Mouse (Mus musculus) CD4-positive helper T cell, adult 2 months (primary cell): ENCODE measurements around the gene Ltbp3.

Experiments used
- DNase-seq: peaks from one replicate; pipeline ENCODE4 v3.0.0-alpha.2; 2012; ENCODE audit warnings: low read depth, missing footprints, low spot score

Gene Ltbp3

DNA sequence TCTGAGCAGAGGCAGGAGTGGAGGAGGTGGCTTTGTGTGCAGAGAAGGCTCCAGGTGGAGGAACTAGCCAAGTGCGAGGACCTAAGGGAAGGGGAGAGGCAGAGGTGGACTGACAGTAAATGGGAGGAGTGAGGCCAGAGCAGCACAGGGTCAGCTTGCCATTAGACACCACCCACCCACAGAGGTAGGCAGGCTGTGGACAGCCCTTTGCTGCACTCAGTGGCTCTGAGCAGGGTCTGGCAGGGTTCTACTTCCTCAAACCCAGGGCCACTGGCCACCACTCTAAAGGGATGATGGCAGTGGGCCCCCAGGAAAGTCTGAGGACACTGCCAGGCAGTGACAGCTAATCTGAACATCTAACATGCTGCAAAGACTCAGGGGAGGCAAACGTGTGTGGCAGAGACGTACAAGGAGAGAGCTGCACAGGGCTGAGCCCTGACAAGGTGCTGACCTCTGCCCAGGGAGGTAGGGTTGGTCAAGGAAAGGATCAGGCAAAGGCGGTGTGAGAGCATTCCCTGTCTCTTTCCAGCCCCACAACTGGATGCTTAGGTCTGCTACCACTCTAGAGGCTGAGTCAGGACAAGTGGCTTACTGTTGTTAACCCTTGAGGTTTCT, 16.7 kb upstream of the Ltbp3 start:
- DNase-seq, result no peak

GRCm38 (mm10) chr19:5724549-5724941, 16.2 kb upstream of the Ltbp3 start:
- DNase-seq, result peak; percentile 79

DNA sequence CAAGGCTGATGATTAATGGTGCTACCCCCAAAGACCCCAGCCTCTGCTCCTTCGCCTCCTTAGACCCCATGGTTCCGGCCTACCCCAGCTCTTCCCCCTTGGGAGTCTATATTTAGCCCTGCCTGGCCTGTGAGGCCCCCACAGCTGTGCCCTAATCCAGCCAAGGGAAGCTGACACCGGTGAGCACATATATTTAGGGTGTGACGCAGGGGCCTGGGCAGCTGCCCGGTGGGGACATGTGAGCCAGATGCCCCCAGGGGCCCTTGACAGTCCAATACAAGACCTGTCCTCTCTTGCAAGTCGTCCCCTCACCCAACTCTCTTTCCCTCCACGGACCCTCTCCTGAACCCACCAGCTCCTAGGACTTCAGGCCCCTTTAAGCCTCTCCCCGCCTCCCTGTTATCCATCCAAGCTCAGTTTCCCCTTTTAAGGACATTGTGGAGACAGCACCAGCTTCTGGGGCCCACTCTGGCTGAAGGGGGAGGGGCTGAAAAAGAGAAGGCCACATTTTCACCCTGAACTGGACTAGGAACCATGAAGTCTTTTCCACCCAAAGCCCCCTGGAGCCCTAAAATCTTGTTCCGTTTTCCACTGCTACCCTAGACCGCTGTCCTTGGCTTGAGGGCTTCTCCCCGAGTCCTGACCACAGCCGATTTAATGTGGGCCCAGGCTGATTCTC, 15.5 kb upstream of the Ltbp3 start:
- DNase-seq, result no peak

DNA sequence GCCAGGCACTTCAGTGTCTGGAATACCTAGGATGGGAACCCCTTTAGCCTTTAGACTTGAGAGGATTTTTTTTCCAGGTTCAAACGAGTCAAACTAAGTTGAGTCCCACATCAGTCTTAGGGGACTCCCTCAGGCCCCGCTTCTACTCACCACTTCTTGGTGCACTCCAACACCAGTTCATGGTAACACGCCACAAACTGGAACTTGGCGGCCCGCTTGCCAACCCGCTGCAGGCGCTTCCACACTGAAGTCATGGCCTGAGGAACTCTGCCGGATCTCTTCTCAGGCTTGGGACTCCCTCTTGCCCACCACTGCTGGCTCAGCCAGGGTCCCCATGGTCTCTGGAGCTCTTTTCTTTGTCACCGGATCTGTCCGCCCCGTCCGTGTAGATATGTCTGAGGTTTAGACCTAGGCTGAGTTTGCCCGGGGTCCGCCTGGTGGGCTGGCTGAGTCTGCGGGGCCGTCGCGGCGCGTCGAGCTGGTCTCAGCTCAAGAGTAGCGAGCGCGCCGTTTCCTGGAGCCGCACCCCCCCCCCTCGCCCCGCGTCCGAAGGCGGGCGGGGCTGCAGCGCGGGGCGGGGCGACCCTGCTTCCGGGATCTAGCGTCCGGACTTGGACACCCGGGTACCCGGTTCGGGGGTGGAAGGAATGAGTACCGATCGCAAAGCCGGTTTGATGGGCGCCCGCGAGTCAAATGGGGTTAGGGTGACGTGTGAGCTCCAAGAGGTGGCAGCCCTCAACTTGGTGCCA, 14.8 kb upstream of the Ltbp3 start, which contains the start of gene Ehbp1l1:
TSS of gene Ehbp1l1 (minus strand) at position 551 of the 749 bp plus-strand sequence.
- peak; percentile 85 for DNase-seq

- peak; percentile 92 for DNase-seq
These were observed 13.6 kb upstream of the Ltbp3 start for GRCm38 (mm10) chr19:5726961-5727578.

DNA sequence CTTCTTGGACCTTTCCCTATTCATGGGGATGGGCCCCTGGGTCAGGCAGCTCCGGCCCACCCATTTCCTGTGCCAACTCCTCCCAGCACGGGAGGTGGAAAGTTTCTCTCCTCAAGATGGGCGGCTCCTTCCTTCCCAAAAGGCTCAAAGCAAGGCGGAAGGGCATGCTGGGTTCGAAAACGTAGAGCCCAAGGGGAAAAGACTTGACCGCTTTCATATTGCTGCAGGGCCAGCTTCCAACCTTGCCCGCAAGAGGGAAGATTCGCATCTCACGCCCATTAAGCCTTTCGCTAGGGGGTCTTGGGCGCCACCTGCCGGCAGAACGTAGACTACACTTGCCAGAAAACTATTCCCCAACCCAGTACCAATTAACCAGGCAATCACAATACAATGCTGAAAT, 13.0 kb upstream of the Ltbp3 start:
- DNase-seq, result peak; percentile 85

DNA sequence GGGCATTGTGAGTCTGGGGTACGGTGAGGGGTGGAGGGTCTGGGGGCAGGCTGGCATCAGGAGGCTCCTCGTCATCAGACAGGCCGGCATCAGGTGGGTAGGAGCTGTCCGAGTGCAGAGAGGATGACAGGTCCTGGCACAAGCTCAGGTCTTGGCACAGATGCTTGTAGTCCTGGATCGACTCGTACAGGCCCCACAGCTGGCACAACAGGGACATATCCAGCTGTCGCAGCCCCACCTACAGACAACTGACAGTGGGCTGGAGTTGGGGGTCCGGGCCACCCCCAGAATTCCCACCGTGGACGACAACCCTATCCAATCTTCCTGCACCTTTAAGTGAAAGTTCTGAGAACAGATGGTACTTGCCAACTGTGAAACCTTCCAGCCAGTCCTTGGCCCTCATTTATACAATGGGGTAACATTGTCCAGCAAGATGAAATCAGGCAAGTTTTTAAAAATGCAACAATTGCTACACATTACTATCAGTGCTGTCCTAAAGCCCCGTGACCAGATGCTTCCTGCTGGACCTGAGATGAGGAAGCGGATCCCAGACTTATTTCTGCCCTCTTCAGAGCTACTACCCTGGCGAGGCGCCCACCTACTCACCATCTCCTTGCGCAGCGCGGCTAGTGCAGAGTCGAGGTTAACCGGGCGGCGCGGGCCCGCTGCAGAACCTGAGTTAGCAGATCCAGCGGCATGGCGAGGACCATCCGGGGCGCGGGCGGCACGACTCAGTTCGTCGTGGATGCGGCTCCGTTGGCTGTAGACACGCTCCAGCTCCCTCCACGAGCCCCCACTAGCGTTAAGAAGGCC, 11.9 kb upstream of the Ltbp3 start:
- DNase-seq, result no peak

DNA sequence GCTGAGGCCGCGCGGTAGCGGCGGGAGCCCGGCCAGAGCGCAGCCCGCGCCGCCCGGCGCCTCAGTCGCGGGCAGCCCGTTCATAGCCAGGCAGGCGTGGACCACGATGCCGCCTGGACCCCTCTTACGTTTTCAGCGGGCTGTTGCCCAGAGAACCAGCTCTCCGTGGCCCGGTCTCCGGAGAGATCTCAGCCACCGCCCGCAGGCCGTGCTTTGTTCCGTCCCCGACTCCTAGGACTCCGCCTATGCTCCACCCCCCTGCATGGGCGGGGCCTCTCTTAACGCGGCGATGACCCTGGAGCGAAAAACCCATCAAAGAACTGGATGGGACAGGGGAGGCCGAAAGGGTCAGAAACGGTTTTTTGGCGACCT, 11.3 kb upstream of the Ltbp3 start, which contains the start of gene Fam89b:
TSS of gene Fam89b (minus strand) at position 210 of the 372 bp plus-strand sequence.
- peak; percentile 84 for DNase-seq

GRCm38 (mm10) chr19:5730314-5731186, 10.2 kb upstream of the Ltbp3 start:
- no peak for DNase-seq

DNA sequence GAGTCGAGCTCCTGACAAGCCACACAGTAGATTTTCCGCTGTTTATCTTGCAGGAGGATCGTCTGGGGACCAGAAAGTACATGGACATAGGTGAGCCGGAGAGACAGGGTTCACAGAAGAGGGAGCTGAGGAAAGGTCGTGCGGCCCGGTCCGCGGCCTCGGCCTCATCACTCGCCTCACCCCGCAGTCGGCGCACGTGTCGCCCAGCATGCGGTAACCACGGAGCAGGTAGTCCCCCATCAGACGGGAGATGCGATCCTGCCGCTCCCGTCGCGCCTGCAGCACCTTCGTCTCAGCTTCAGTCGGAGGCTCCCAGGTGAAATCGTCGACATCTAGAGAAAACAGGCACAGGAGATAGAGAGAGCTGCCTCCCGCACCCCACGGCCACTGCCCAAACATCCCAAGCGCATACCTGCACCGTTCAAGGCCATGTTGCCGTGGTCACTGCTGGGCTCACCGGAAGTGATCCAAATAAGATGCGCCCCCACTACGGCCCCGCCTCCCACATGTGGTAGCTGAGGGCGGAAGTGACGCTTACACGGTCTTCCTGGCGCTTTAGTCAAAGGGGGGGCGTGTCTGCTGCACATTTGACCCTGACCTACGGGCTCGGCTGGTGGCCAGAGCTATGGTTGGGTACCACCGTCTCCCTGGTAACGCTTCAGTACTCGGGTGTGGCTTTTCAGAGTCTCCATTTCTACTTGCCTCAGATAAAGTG, 9.3 kb upstream of the Ltbp3 start:
- peak; percentile 91 for DNase-seq

DNA sequence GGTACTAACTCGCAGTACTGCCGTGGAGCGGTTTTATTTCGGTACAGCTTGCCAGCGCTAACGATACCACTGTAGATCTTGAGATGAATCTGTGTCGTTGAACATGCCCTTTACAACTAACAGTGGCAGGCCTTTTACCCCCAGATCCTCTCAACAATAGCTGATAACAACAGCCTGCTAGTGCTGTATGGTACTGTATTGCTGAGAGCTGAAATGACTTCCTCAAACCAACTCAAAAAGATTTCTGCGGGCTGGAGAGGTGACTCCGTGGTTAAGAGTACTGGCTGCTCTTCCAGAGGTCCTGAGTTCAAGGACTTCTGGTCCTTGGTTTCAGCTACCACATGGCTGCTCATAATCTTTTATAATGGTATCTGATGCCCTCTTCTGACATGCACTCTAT, 6.4 kb upstream of the Ltbp3 start:
- DNase-seq, result no peak

DNA sequence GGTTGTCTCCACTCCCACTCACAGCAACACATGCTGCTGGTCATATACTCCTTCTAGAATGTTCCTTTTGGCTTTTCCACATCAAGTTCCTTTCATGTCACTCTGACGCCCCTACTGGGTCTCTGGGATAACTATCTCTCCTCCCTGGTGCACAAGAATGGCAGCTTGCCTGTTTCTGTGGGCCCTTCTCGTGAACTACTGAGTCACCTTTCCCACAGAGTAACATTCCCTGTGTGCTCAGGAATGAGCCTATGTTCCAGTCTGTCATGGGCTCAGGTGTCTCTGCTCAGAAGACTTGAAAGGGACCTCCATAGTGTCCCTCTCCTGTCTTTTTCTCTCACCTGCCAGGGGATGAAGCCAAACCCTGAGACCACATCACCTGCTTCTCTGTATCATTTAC, 1.3 kb upstream of the Ltbp3 start:
- DNase-seq, result no peak

GRCm38 (mm10) chr19:5741641-5742240, 1.0 kb downstream of the Ltbp3 start:
- no peak for DNase-seq

DNA sequence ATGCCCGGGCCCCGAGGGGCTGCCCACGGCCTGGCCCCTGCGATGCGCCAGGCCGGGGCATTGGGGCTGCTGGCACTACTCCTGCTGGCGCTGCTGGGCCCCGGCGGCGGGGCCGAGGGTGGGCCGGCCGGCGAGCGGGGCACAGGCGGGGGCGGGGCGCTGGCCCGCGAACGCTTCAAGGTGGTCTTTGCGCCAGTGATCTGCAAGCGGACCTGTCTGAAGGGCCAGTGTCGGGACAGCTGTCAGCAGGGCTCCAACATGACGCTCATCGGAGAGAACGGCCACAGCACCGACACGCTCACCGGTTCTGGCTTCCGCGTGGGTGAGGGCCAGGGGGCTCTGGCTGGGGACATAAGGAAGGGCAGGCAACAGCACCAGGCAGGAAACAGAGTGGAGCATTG, 1.5 kb downstream of the Ltbp3 start:
- DNase-seq, result no peak

DNA sequence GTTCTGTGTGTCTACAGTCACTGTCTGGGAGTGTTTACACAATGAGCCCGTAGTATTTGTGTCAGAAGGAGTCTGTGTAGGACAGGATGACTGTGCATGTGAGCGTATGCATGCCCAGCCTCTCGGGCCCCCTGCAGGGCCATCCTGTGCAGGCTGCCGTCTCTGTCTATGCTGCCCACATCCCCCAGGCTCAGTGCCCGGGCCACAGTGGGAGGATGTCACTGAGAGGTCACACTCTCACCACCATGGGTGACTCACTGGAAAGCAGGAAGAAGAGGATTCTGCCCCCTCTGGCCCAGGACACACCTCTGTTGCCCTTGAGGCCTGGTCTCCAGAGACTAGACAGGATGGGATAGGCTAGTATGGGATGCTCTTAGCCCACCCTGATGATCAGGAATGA, 2.9 kb downstream of the Ltbp3 start:
- DNase-seq, result no peak

DNA sequence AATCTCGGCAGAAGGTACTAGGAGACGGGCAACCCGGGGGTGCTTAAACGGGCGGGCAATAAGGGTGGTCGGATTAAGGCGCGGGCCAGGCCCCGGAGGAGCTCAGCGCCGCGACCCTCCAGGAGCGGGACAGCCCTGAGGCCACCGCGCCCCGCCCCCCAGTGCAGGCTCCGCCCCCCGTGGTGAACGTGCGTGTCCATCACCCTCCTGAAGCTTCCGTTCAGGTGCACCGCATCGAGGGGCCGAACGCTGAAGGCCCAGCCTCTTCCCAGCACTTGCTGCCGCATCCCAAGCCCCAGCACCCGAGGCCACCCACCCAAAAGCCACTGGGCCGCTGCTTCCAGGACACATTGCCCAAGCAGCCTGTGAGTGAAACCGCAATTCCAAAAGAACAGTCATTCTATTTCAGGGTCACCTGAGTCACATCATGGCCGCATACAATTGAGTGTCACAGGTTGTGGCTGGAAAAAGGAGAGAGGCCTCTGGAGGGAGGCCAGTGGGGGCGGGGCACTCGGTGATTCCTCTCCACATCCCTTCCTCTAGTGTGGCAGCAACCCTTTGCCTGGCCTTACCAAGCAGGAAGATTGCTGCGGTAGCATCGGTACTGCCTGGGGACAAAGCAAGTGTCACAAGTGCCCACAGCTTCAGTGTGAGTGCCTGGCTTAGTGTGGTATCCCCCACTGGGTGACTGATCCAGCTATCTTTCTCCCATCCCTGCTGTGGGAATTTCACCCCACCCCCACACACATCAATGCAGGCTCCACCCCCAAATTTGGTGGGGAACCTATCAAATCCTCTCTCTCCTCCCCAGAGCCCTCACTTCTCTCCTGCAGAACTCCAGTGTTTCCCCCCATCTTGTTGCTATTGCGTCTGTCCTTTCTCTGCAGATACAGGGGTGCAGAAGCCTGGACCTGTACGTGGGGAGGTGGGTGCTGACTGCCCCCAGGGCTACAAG, 5.3 kb downstream of the Ltbp3 start:
- no peak for DNase-seq

GRCm38 (mm10) chr19:5746907-5747363, 6.2 kb downstream of the Ltbp3 start:
- DNase-seq, result no peak

DNA sequence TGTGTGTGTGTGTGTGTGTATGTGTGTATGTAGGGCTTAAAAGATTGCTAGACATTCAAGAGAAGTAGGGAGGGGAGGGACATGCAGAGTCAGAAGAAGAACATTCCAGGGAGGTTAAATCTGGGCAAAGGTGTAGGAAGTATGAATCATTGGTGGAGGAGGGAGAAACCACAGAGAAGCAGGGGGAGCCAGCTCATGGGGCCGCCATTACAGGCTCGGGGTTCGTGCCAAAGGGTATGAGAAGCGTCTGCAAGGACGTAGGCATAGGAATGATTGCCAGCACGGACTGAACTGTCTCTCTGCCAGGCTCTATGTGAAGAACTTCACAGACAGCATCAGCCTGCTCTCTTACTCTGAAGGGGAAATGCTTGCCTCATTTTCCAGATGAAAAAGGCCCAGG, 8.8 kb downstream of the Ltbp3 start:
- no peak for DNase-seq
